Mouse (Mus musculus): ENCODE measurements around the gene Wnt11.

Gene Wnt11

DNA sequence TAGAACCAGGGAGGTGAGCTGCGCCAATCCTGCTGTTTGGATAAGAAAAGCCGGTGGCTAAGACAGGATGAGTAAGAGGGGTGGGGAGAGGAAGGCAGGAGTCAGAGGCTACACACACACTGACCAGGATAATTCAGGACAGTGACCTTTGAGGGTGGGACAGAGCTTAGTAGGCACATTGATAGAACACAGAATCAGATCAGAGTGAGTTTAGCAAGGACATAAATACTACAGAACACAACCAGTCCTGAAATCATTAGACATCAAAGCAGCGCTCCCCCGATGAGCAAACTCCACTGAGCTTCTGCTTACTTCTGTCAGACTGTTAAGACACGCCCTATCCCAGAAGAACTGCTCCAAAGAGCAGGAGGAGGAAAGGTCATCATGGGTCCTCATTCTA lies 69.0 kb downstream of the Wnt11 start:
- DNase-seq (ENCODE audit: low spot score in 2 of 2): no peak

Measured in frontal cortex, postnatal 25 days (tissue).